Mouse (Mus musculus) midbrain, embryonic 12.5 days (tissue): ENCODE data around the gene Tmcc1. TPM values are rescaled to one million over a fixed set of nuclear protein-coding genes. Genes with fewer than 3 reads are reported as not detected.

Experiments
- ATAC-seq: fragments of 200-750 bp; cut with Nextera tagmentation; 2 replicates; pipeline ENCODE4 v1.8.0; 2017; ENCODE audit warnings: low read depth, moderate TSS enrichment, moderate library complexity; ENCODE audit not compliant: low FRiP score
- H3K27ac ChIP-seq: fragments of 300-500 bp; sonication (generic); replicated peaks from 2 replicates; pipeline ENCODE4 v1.5.1; 2016; ENCODE audit warnings: mild to moderate bottlenecking
- H3K27me3 ChIP-seq: fragments of 300-500 bp; sonication (generic); 2 replicates; pipeline ENCODE4 v1.6.1; 2016; ENCODE audit warnings: mild to moderate bottlenecking
- H3K36me3 ChIP-seq: fragments of 300-500 bp; sonication (generic); 2 replicates; pipeline ENCODE4 v1.6.1; 2016
- H3K4me1 ChIP-seq: fragments of 300-500 bp; sonication (generic); 2 replicates; pipeline ENCODE4 v1.6.1; 2016
- H3K4me2 ChIP-seq: fragments of 300-500 bp; sonication (generic); replicated peaks from 2 replicates; pipeline ENCODE4 v1.6.1; 2016; ENCODE audit warnings: mild to moderate bottlenecking, moderate library complexity
- H3K4me3 ChIP-seq: fragments of 300-500 bp; sonication (generic); 2 replicates; pipeline ENCODE4 v1.5.1; 2016; ENCODE audit warnings: mild to moderate bottlenecking
- H3K9ac ChIP-seq: fragments of 300-500 bp; sonication (generic); replicated peaks from 2 replicates; pipeline ENCODE4 v1.6.1; 2016; ENCODE audit warnings: mild to moderate bottlenecking, moderate library complexity
- H3K9me3 ChIP-seq: fragments of 300-500 bp; sonication (generic); 2 replicates; pipeline ENCODE4 v1.6.1; 2016; ENCODE audit warnings: mild to moderate bottlenecking
- WGBS: fragments of 180-500 bp; shearing (Covaris S2); methylation state at CpG from one replicate; pipeline ENCODE4 v1.1.7; 2016; 5-methylcytosine and 5-hydroxymethylcytosine counted together
- polyA plus RNA-seq: library from polyadenylated mRNA; unstranded; fragments of >200 nt; fragmentation: Nextera tagmentation; extraction: Ambion mirVana; gene quantifications from 2 replicates; pipeline ENCODE4 v1.2.1, GENCODE M21; 2016

Tmcc1 gene
- polyA plus RNA-seq, 1 experiment from 2014 or later: 31.2 TPM

DNA sequence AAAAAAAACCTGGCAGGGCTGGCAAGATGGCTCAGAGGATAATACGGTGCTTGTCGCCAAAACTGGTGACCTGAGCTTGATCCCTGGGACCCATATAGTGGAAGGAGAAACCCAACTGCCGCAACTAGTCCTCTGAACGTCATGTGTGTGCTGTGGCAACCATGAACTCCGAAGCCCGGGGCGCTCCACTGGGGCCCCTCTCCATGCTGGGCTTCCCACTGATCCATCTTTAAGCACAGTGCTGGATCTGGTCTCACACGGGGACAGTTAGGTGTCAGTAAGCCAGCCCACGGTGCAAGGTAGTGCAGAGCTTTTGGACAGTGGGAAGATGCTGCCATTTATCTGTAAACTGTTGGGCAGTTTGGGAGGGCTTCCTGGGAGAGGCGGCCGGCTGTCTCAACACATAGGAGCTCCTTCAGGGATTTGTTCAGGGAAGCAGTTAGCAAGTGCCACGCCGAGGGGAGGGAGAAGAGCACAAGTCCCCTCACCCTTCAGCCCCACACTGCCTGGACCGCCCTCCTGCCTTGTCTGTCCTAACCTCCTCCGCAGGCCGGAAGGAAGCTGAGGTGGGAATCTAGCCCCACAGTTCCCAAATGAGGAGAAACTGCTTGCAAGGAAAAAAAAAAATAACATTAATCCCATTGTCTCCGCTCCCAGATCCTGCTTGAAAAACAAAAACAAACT lies 187.9 kb downstream of the Tmcc1 start:
- Histone ChIP-seq H3K9ac (no peak overlapping the region), H3K27ac (no peak overlapping the region), H3K4me3 (no peak overlapping the region), H3K9me3 (no peaks in the 10 kb centered on the region), H3K36me3 (no peaks in the 10 kb centered on the region), H3K4me2 (no peak overlapping the region), H3K27me3 (peaks cover 15% of the 10 kb centered on the region; the same call in 1 of the 2 replicates), H3K4me1 (no peaks in the 10 kb centered on the region)
- WGBS: 69% methylated on average over 17 of the region's 17 CpGs
- ATAC-seq: no peak

DNA sequence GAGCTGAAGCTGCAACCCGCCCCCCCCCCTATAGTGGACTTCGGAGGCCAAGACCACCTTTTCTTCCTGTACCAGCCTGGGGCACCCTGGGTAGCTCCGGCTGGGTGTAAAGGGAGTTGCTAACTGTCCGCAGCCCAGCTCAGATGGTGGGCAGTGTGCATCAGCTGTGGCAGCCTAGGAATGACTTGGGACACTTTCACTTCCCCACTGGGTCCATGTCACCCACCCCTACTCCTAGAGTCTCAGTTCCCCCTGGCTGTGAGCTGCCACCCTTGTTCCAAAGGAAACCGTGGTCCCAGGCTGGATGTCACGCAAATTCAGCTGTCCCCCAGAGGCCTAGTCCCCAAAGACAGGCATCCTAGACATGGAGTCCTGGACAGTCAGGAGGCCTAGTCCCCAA lies 188.6 kb downstream of the Tmcc1 start:
- peaks cover 15% of the 10 kb centered on the region; the same call in 1 of the 2 replicates for H3K27me3 ChIP-seq
- no peaks in the 10 kb centered on the region for H3K9me3 ChIP-seq
- no peak overlapping the region for H3K9ac ChIP-seq
- no peak overlapping the region for H3K4me2 ChIP-seq
- no peak for ATAC-seq
- WGBS: 88% methylated on average over 6 of the region's 6 CpGs
- H3K4me1 ChIP-seq: no peaks in the 10 kb centered on the region
- H3K36me3 ChIP-seq: no peaks in the 10 kb centered on the region
- no peak overlapping the region for H3K4me3 ChIP-seq
- no peak overlapping the region for H3K27ac ChIP-seq

DNA sequence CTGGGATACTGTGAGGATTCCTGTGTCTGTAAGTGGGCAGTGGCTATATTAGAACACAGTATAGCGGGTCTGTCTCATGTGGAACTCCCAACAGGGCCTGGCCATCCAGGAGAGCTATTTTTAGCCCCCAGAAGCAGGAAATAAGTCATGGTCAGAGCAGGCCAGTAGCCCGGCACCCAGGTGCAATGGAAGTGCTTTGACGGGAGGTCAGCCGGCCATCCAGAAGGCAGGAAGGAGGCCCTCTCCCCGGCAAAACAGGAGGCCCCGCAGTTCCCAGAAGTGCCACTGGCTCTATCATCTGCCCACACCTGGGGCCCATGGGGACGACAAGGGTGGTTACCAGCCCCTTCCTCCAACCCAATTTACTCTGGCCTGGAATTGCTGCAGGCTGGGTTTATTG lies 189.2 kb downstream of the Tmcc1 start:
- Histone ChIP-seq H3K4me2 (no peak overlapping the region), H3K4me3 (no peak overlapping the region), H3K27me3 (peaks cover 15% of the 10 kb centered on the region; the same call in 1 of the 2 replicates), H3K27ac (no peak overlapping the region), H3K4me1 (no peaks in the 10 kb centered on the region), H3K9me3 (no peaks in the 10 kb centered on the region), H3K36me3 (no peaks in the 10 kb centered on the region), H3K9ac (0 out of 2 replicates have a peak overlapping the region, but pooled peaks have one; percentile 28)
- no peak for ATAC-seq
- 67% methylated on average over 7 of the region's 7 CpGs for WGBS

DNA sequence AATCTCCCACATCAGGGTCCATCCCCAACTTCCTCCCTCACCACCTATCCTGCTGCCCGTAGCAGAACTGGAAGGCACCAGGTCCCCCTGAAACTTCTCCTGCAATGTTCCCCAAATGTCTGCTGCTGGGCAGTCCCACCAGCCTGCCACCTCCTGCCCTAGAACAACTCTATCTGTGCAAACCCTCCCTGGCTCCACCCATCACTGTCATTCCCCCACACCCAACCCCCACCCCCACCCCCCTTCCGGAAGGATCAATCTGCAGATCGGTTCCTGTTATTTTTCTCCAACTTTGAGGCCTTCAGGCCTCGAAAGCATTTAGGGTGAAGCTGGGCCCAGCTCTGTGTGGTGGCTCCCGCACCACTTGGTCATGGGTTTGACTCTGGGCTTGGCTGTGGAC lies 189.8 kb downstream of the Tmcc1 start:
- Histone ChIP-seq H3K9me3 (no peaks in the 10 kb centered on the region), H3K4me1 (no peaks in the 10 kb centered on the region), H3K27ac (no peak overlapping the region), H3K9ac (0 out of 2 replicates have a peak overlapping the region, but pooled peaks have one; percentile 28), H3K4me2 (no peak overlapping the region), H3K36me3 (no peaks in the 10 kb centered on the region), H3K27me3 (peaks cover 15% of the 10 kb centered on the region; the same call in 1 of the 2 replicates), H3K4me3 (no peak overlapping the region)
- WGBS: 68% methylated on average over 5 of the region's 5 CpGs
- no peak for ATAC-seq

DNA sequence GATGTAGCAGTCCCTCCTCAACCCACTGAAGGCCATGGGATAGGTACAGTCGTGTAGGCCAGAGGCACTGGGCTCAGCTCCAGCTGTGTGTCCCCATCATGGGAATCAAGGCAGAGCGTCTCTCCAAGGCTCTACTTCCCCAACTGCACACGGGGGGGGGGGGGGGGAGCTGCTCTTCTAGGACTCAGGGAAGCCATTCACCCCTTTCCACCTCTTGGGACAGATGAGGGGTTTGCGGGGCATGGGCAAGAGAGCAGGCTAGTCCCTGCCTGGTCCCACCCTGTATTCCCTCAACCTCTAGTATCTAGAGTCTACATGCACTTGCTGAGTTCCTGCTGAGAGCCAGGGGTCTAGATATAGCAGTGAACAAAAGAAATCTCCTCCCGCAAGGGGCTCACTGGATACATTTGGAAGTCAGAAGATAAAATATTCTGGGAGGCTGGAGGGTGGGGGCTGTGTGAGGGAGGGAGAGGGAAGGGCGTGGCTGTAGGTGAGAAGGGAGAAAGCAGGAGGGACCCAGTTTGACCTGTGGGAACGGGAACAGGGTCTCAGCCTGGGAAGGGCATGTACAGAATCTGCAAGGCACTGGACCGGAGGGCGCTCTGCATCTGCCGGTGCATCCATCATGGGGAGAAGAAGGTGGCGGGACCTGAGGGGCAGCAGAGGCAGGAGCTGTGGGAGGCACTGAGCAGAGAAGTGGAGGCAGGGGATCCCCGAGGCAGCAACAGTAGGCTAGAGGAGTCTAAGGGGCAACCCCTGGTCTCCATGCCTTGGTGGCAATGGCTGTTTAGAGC lies 190.8 kb downstream of the Tmcc1 start:
- H3K27me3 ChIP-seq: peaks cover 15% of the 10 kb centered on the region; the same call in 1 of the 2 replicates
- no peaks in the 10 kb centered on the region for H3K9me3 ChIP-seq
- no peaks in the 10 kb centered on the region for H3K36me3 ChIP-seq
- no peak for ATAC-seq
- H3K27ac ChIP-seq: no peak overlapping the region
- no peak overlapping the region for H3K9ac ChIP-seq
- peaks cover 5% of the 10 kb centered on the region; the same call in 1 of the 2 replicates for H3K4me1 ChIP-seq
- H3K4me3 ChIP-seq: no peak overlapping the region
- 74% methylated on average over 12 of the region's 12 CpGs for WGBS
- H3K4me2 ChIP-seq: no peak overlapping the region

DNA sequence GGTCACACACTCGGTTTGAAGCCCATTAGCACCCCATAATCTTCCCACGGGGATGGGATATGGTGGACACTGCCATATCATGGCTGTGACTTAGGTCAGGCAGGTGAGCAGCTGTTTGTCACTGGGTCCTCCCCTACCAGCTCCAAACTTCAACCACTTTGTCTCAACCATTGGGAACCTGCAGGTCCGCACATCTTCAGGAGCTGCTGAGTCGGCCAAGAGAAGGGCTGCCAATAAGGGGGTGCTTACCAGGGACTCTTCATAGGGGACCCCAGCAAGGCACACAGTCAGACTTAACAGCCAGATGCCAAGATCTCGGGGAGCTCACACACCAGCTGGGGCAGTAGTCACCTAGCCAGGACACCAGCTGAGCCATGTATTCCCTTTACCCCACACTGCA lies 192.4 kb downstream of the Tmcc1 start:
- H3K4me2 ChIP-seq: no peak overlapping the region
- no peak overlapping the region for H3K4me3 ChIP-seq
- WGBS: 88% methylated on average over 5 of the region's 5 CpGs
- no peak for ATAC-seq
- H3K4me1 ChIP-seq: peaks cover 5% of the 10 kb centered on the region; the same call in 1 of the 2 replicates
- peaks cover 17% of the 10 kb centered on the region for H3K27me3 ChIP-seq
- H3K9ac ChIP-seq: no peak overlapping the region
- no peaks in the 10 kb centered on the region for H3K9me3 ChIP-seq
- H3K27ac ChIP-seq: no peak overlapping the region
- H3K36me3 ChIP-seq: no peaks in the 10 kb centered on the region

DNA sequence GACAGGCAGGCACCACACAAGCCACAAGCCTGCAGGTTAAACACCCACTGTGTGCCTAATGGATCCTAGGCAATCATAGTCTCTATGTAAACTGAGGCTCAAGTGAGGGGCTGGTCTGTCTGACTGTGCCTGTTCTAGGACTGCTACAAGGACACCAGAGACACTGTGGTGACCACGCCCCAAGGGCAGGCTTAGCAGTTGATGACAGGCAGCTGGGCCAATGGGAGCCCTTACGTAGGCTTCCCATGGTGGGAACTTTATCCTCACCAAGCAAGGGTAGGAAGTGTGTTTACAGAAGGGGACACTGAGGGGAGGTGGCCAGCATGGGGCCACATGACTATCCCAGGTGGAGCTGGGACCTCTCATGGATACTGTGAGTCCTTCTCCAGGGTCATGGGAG lies 194.1 kb downstream of the Tmcc1 start:
- WGBS: 67% methylated on average over 2 of the region's 2 CpGs
- Histone ChIP-seq H3K9ac (no peak overlapping the region), H3K4me1 (peaks cover 9% of the 10 kb centered on the region), H3K36me3 (no peaks in the 10 kb centered on the region), H3K4me2 (no peak overlapping the region), H3K27me3 (peaks cover 26% of the 10 kb centered on the region), H3K4me3 (no peak overlapping the region), H3K9me3 (no peaks in the 10 kb centered on the region), H3K27ac (no peak overlapping the region)
- no peak for ATAC-seq

DNA sequence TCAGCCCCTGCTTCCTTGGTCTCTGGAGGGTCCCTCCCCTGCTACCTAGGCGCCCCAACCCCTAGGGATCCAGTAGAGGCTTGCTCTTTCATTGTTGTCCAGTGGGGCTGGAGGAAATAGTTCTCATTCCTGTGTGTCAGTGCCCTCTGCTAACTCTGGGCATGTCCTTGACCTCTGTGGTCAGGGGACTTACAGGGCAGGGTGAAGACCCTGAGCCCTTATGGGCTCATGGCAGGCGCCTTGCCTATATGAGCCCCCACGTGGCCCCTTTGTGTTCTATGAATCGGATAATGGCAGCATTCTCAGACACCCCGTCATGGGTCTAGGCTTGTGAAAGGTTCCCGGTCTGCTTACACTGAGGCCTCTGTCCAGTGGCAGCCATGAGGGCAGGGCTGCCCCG lies 194.5 kb downstream of the Tmcc1 start:
- Histone ChIP-seq H3K27ac (no peak overlapping the region), H3K4me2 (no peak overlapping the region), H3K4me3 (no peak overlapping the region), H3K4me1 (peaks cover 14% of the 10 kb centered on the region), H3K27me3 (peaks cover 30% of the 10 kb centered on the region), H3K9ac (no peak overlapping the region), H3K36me3 (no peaks in the 10 kb centered on the region), H3K9me3 (no peaks in the 10 kb centered on the region)
- WGBS: 71% methylated on average over 7 of the region's 7 CpGs
- ATAC-seq: no peak

DNA sequence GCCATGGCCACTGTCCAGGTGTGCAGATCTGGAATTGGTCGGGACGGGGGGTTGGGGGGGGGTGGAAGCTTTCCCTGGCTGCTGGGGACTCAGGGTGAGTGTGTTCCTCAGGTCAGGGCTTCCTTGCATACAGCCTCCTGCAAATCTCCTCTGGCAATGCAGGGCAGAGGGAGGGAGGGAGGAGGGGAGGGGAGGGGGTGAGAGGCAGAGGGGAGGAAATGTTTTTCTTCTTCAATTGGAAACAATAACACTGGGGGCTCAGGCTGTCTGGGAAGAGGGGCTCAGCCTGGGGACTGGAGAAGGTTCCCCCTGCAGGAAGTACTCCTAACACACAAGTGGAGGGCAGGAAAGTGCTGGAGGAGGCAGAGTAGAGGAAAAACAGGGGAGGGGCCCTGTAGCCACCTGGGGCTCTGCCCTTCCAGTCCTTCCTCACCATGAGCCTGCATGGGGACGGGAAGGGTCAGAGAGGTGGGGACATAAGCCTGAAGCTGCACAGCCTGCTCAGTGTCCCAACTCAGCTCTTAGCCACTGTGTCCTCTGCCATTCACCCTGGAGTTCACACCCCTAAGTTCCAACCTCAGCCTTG lies 195.5 kb downstream of the Tmcc1 start:
- H3K9me3 ChIP-seq: no peaks in the 10 kb centered on the region
- no peaks in the 10 kb centered on the region for H3K36me3 ChIP-seq
- no peak for ATAC-seq
- no peak overlapping the region for H3K9ac ChIP-seq
- no peak overlapping the region for H3K4me2 ChIP-seq
- H3K4me3 ChIP-seq: no peak overlapping the region
- peaks cover 40% of the 10 kb centered on the region for H3K27me3 ChIP-seq
- H3K4me1 ChIP-seq: peaks cover 19% of the 10 kb centered on the region
- no peak overlapping the region for H3K27ac ChIP-seq
- WGBS: 15% methylated on average over 3 of the region's 3 CpGs

DNA sequence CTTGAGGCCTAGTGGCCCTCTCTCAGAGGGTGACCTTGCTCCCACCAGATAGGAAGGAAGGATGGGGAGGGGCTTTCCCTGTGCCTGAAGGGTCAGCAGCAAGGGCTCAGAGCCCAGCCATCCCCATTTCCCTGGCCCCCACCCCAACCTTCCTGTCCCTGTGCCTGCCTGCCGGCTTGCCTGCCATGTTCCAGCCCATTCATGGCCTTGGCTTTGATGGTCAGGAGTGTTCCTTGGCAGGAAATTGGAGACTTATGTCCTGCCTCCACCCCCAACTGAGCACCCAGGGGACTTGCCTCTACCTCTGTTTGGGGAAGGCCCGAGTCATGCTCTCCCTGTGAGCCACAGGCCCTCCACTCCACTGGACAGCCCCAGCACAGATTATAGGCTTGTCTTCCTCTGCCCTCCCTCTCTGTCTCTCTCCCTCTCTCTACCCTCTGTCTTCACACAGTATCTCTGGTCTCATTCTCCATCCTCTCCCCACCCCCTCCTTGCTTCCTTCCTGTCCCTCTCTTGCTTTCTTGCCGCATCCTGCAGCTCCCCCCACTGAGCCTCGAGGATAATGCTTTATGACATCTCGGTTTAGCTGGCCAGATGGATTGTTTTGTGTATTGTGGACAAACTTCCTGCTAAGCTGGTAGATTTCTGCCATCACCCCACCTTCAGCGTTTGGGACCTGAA lies 197.0 kb downstream of the Tmcc1 start:
- Histone ChIP-seq H3K9ac (no peak overlapping the region; the same call in 1 of the 2 replicates), H3K4me3 (no peak overlapping the region), H3K4me2 (no peak overlapping the region), H3K36me3 (no peaks in the 10 kb centered on the region), H3K4me1 (peaks cover 28% of the 10 kb centered on the region), H3K27me3 (peaks cover 55% of the 10 kb centered on the region), H3K9me3 (no peaks in the 10 kb centered on the region), H3K27ac (no peak overlapping the region)
- 47% methylated on average over 6 of the region's 6 CpGs for WGBS
- ATAC-seq: no peak

DNA sequence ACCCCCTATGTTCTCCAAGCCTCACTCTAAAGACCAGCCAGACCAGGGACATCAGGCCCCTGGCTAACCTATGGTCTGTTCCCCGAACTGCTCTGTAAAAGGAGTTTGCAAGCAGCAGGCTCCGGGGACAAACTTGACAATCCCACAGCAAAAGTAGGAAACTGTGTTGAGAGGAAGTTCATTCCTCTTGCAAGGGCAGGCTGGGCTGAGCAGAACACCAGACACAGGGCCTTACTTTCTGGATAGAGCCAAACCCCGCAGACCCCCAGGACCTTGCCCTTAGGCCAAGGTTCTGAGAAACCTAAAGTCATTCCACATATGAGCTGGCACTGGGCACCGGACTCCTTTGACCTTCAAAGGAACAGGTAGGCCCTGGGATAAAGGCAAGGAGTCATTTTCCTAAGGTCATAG lies 197.8 kb downstream of the Tmcc1 start:
- no peak for ATAC-seq
- Histone ChIP-seq H3K9ac (no peak overlapping the region; the same call in 1 of the 2 replicates), H3K4me3 (peak overlapping the region; percentile 57), H3K9me3 (no peaks in the 10 kb centered on the region), H3K4me1 (peaks cover 29% of the 10 kb centered on the region), H3K27me3 (peaks cover 62% of the 10 kb centered on the region), H3K4me2 (peak overlapping the region; percentile 85), H3K27ac (no peak overlapping the region), H3K36me3 (no peaks in the 10 kb centered on the region)
- WGBS: 62% methylated on average over 4 of the region's 4 CpGs
